Mouse (Mus musculus) kidney, adult 2 months (tissue): Measurements from ENCODE around the gene Pea15a.

ENCODE experiments used
- CTCF ChIP-seq: fragments of 200-500 bp; conservative IDR thresholded peaks from 2 replicates; pipeline ENCODE4 v1.5.1; 2011; ENCODE audit warnings: low read depth, mild to moderate bottlenecking, control low read depth, low read length, moderate library complexity, mixed read lengths; ENCODE audit not compliant: insufficient read depth, insufficient read length
- POLR2A ChIP-seq: fragments of 200-500 bp; IDR thresholded peaks from one replicate; pipeline ENCODE4 v1.6.1; 2011; ENCODE audit warnings: low read depth, low read length, control low read depth

- TF ChIP-seq CTCF (no peak), POLR2A (no peak)
Observed at GRCm38 (mm10) chr1:172169809-172170208, 36.8 kb downstream of the Pea15a start.
